Mouse (Mus musculus) cortical plate, adult 2 months (tissue): ENCODE measurements around the gene Dusp27. TPM values are rescaled to one million over a fixed set of nuclear protein-coding genes. Genes with fewer than 3 reads are reported as not detected.
A peak's percentile ranks its signal among the peaks of the same experiment; 100 is the strongest.

ENCODE experiments used
- H3K27ac ChIP-seq: fragments of 200-500 bp; 2 replicates; pipeline ENCODE4 v1.5.1; 2012; ENCODE audit warnings: low read length, control low read depth, inconsistent platforms; ENCODE audit not compliant: insufficient read depth
- H3K4me1 ChIP-seq: fragments of 200-500 bp; 2 replicates; pipeline ENCODE4 v1.6.1; 2011; ENCODE audit warnings: low read length; ENCODE audit not compliant: control insufficient read depth, insufficient read depth
- H3K4me3 ChIP-seq: fragments of 200-500 bp; 2 replicates; pipeline ENCODE4 v1.5.1; 2011; ENCODE audit warnings: mild to moderate bottlenecking, low read length, control low read depth; ENCODE audit not compliant: insufficient read depth
- CTCF ChIP-seq: fragments of 200-500 bp; IDR thresholded peaks from 2 replicates; pipeline ENCODE4 v1.5.1; 2011; ENCODE audit warnings: mild to moderate bottlenecking, control low read depth, low read length; ENCODE audit not compliant: insufficient read depth; ENCODE audit errors: extremely low read depth
- POLR2A ChIP-seq: fragments of 200-500 bp; IDR thresholded peaks from 2 replicates; pipeline ENCODE4 v1.6.1; 2011; ENCODE audit warnings: mild to moderate bottlenecking, low read length, control low read depth; ENCODE audit not compliant: insufficient read depth; ENCODE audit errors: extremely low read depth
- polyA plus RNA-seq: library from polyadenylated mRNA; depleted of rRNA; stranded (reverse); fragments of >200 nt; gene quantifications from 2 replicates; pipeline ENCODE4 v1.2.3, GENCODE M21; 2012

The Dusp27 gene
- polyA plus RNA-seq, 1 experiment, result 0.21 TPM

GRCm38 (mm10) chr1:166160111-166160510 lies 32.4 kb upstream of the Dusp27 start:
- Histone ChIP-seq H3K27ac (no peak overlapping the region), H3K4me1 (no peaks in the 10 kb centered on the region), H3K4me3 (no peak overlapping the region)
- TF ChIP-seq CTCF (no peak), POLR2A (no peak)

- H3K4me1 ChIP-seq, result no peaks in the 10 kb centered on the region
- H3K27ac ChIP-seq, result no peak overlapping the region
- no peak for TF ChIP-seq POLR2A
- no peak for TF ChIP-seq CTCF
These were observed 30.9 kb upstream of the Dusp27 start for GRCm38 (mm10) chr1:166158664-166159063.

GRCm38 (mm10) chr1:166157712-166158111 lies 30.0 kb upstream of the Dusp27 start:
- TF ChIP-seq CTCF (no peak), POLR2A (no peak)
- no peak overlapping the region for H3K4me3 ChIP-seq
- no peak overlapping the region for H3K27ac ChIP-seq
- no peaks in the 10 kb centered on the region for H3K4me1 ChIP-seq

More at GRCm38 (mm10) chr1:166158664-166159063, 30.9 kb upstream of the Dusp27 start:
- H3K4me3 ChIP-seq, result no peak overlapping the region

- TF ChIP-seq CTCF, result no peak
- TF ChIP-seq POLR2A, result no peak
- H3K4me3 ChIP-seq, result no peak overlapping the region
- H3K4me1 ChIP-seq, result no peaks in the 10 kb centered on the region
- no peak overlapping the region for H3K27ac ChIP-seq
These were observed 27.4 kb upstream of the Dusp27 start for GRCm38 (mm10) chr1:166155113-166155494.

GRCm38 (mm10) chr1:166154162-166155112 lies 26.7 kb upstream of the Dusp27 start:
- Histone ChIP-seq H3K27ac (no peak overlapping the region), H3K4me3 (no peak overlapping the region), H3K4me1 (no peaks in the 10 kb centered on the region)
- TF ChIP-seq POLR2A (no peak), CTCF (peak; percentile 95)

GRCm38 (mm10) chr1:166153351-166154120 lies 25.8 kb upstream of the Dusp27 start:
- H3K27ac ChIP-seq, result no peak overlapping the region
- TF ChIP-seq POLR2A (no peak), CTCF (peak; percentile 96)
- no peaks in the 10 kb centered on the region for H3K4me1 ChIP-seq
- H3K4me3 ChIP-seq, result no peak overlapping the region

GRCm38 (mm10) chr1:166152034-166152433 lies 24.3 kb upstream of the Dusp27 start:
- Histone ChIP-seq H3K4me1 (no peaks in the 10 kb centered on the region), H3K4me3 (no peak overlapping the region), H3K27ac (no peak overlapping the region)
- TF ChIP-seq POLR2A, result no peak
- TF ChIP-seq CTCF, result no peak

GRCm38 (mm10) chr1:166151341-166151740 lies 23.6 kb upstream of the Dusp27 start:
- Histone ChIP-seq H3K4me3 (no peak overlapping the region), H3K27ac (no peak overlapping the region), H3K4me1 (no peaks in the 10 kb centered on the region)
- TF ChIP-seq POLR2A, result no peak
- TF ChIP-seq CTCF, result 0 out of 2 replicates have a peak, but pooled peaks have one; percentile 27

- no peaks in the 10 kb centered on the region for H3K4me1 ChIP-seq
These were observed 22.3 kb upstream of the Dusp27 start for GRCm38 (mm10) chr1:166150035-166150434.

More at GRCm38 (mm10) chr1:166150035-166150434, 22.3 kb upstream of the Dusp27 start:
- Histone ChIP-seq H3K4me3 (no peak overlapping the region), H3K27ac (no peak overlapping the region)
- TF ChIP-seq POLR2A (no peak), CTCF (no peak)
